Mouse (Mus musculus): ENCODE data around the gene Erp44.

Erp44 gene
- long read RNA-seq, experiment 1, transcript Erp44-201 (12 exons, 2,624 nt) = major isoform, 96 of 102 reads
- long read RNA-seq, experiment 1, partial matches to known transcripts = 5 of 102 reads
- long read RNA-seq, experiment 1, other reads (novel, unspliced or antisense) = 1 of 102 reads
- long read RNA-seq, experiment 2, transcript Erp44-201 (12 exons, 2,624 nt) = major isoform, 124 of 135 reads
- long read RNA-seq, experiment 2, partial matches to known transcripts = 5 of 135 reads
- long read RNA-seq, experiment 2, other reads (novel, unspliced or antisense) = 6 of 135 reads

GRCm38 (mm10) chr4:48279498-48280134, at the start of gene Erp44, which contains the start of gene Invs:
Gene Erp44 (minus strand): TSS chr4:48279558.
Gene Invs (plus strand): TSS chr4:48279760.
- intact Hi-C loops (cut with DNase I) = loop anchor here (5.0 kb wide), 1 partner anchor 52 kb away; no protein-coding TSS in a partner anchor

GRCm38 (mm10) chr4:48328042-48328441, 48.7 kb upstream of the Erp44 start:
- intact Hi-C loops (cut with DNase I) = no loop called here

- intact Hi-C loops (cut with DNase I) = no loop called here
Observed at GRCm38 (mm10) chr4:48327192-48327591, 47.8 kb upstream of the Erp44 start.

- intact Hi-C loops (cut with DNase I) = no loop called here
Observed at GRCm38 (mm10) chr4:48322095-48322494, 42.7 kb upstream of the Erp44 start.

GRCm38 (mm10) chr4:48321276-48321675, 41.9 kb upstream of the Erp44 start:
- intact Hi-C loops (cut with DNase I) = no loop called here

GRCm38 (mm10) chr4:48316036-48316435, 36.7 kb upstream of the Erp44 start:
- intact Hi-C loops (cut with DNase I) = no loop called here

- intact Hi-C loops (cut with DNase I) = no loop called here
Observed at GRCm38 (mm10) chr4:48314814-48315213, 35.5 kb upstream of the Erp44 start.

- intact Hi-C loops (cut with DNase I) = no loop called here
Observed at GRCm38 (mm10) chr4:48287086-48287757, 7.9 kb upstream of the Erp44 start.

GRCm38 (mm10) chr4:48281121-48281520, 1.8 kb upstream of the Erp44 start:
- intact Hi-C loops (cut with DNase I) = no loop called here

- intact Hi-C loops (cut with DNase I) = loop anchor here (5.0 kb wide), 1 partner anchor 52 kb away; no protein-coding TSS in a partner anchor
Observed at GRCm38 (mm10) chr4:48278757-48279497, 431 bp downstream of the Erp44 start.

- intact Hi-C loops (cut with DNase I) = loop anchor here (5.0 kb wide), 1 partner anchor 50 kb away; no protein-coding TSS in a partner anchor
Observed at GRCm38 (mm10) chr4:48277011-48277410, 2.3 kb downstream of the Erp44 start.

GRCm38 (mm10) chr4:48275736-48276135, 3.6 kb downstream of the Erp44 start:
- intact Hi-C loops (cut with DNase I) = loop anchor here (5.0 kb wide), 1 partner anchor 48 kb away; no protein-coding TSS in a partner anchor

- intact Hi-C loops (cut with DNase I) = no loop called here
Observed at GRCm38 (mm10) chr4:48273119-48273829, 6.1 kb downstream of the Erp44 start.

GRCm38 (mm10) chr4:48271838-48272237, 7.5 kb downstream of the Erp44 start:
- intact Hi-C loops (cut with DNase I) = no loop called here

GRCm38 (mm10) chr4:48270532-48270931, 8.8 kb downstream of the Erp44 start:
- intact Hi-C loops (cut with DNase I) = no loop called here

GRCm38 (mm10) chr4:48268127-48268526, 11.2 kb downstream of the Erp44 start:
- intact Hi-C loops (cut with DNase I) = no loop called here

GRCm38 (mm10) chr4:48267683-48268082, 11.7 kb downstream of the Erp44 start:
- intact Hi-C loops (cut with DNase I) = no loop called here

GRCm38 (mm10) chr4:48258045-48258444, 21.3 kb downstream of the Erp44 start:
- intact Hi-C loops (cut with DNase I) = no loop called here

GRCm38 (mm10) chr4:48253266-48253665, 26.1 kb downstream of the Erp44 start:
- intact Hi-C loops (cut with DNase I) = no loop called here

- intact Hi-C loops (cut with DNase I) = no loop called here
Observed at GRCm38 (mm10) chr4:48244280-48244679, 35.1 kb downstream of the Erp44 start.

GRCm38 (mm10) chr4:48243737-48244136, 35.6 kb downstream of the Erp44 start:
- intact Hi-C loops (cut with DNase I) = no loop called here
